Mouse (Mus musculus) lung, postnatal 10 days (tissue): ENCODE measurements at regions not wholly inside any gene's neighbourhood (a gene's known extent, or its start where the extent isn't known, plus 50 kb on each side); places are given as distances from the start of the nearest gene placed in this dataset.
A peak's percentile ranks its signal among the peaks of the same experiment; 100 is the strongest.

ENCODE experiments used
- DNase-seq: peaks from one replicate; pipeline ENCODE4 v3.0.0; 2021

DNA sequence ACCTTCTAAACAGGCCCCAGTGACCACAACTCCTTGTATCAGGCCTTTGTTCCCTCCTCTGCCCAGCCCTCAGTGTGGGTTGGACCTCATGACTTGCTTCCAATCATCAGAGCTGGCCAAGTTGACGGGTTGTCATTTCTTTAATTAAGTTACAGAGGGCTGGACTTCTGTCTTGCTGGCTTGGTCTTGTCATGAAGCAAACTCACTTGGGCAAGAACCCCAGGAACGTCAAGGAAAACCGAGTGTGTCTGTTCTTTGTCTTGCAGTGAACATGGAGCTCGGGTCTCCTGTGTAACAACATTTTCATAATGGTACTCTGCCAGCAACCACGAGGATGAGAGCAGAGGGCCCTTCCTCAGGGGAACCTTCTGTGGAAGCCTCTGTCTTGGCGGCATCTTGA lies 107.3 kb upstream of the Lrig1 start:
- DNase-seq = no peak

DNA sequence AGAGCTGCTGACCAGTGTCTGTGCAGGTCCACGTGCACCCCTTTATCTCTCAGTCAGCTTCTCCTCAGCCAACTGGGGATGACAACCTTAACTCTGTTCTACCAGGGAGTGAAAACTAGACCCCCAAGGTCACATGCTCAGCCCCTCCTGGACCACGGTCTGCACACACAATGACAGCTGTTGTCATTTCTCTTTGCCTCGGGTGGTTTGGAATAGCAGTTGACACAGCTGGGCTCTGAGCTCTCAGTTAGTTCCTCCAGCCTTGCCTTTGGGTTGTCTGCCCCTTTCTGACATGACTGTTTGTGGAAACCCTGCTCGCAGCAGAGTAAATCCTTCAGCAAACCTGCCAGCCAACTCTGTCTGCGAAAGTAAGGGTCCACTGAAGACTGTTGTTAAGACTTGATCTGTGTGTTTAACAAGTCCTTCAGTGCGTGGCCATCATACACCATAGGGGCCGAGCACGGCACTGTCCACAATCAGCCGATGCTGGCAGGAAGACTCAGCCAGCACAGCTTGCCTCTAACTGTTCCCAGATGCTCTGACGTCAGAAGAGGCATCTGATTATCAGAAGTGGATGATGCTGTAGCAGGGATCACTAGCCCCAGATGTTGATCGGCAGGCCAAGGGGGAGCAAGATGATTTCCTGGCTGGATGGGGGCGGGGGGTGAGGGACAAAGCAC lies 106.7 kb upstream of the Lrig1 start:
- DNase-seq = no peak

DNA sequence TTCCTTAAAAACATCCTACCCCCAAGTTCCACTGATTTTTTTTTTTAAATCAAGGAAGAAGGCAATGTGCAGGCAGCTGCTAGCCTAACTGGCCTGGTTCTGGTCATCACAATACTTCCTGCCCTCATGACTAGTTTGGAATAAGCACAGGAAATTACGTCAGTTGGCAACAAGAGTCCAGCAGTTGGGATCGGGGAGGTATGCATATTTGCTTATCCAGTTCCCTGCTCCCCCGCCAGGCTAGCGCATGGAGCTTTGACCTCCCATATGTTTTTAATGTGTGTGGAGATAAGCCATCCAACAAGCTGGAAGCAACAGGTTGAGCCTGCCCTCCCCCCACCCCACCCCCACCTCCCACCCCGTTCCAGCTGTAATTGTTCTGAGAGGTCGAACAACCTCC lies 105.7 kb upstream of the Lrig1 start:
- peak; percentile 51 for DNase-seq

DNA sequence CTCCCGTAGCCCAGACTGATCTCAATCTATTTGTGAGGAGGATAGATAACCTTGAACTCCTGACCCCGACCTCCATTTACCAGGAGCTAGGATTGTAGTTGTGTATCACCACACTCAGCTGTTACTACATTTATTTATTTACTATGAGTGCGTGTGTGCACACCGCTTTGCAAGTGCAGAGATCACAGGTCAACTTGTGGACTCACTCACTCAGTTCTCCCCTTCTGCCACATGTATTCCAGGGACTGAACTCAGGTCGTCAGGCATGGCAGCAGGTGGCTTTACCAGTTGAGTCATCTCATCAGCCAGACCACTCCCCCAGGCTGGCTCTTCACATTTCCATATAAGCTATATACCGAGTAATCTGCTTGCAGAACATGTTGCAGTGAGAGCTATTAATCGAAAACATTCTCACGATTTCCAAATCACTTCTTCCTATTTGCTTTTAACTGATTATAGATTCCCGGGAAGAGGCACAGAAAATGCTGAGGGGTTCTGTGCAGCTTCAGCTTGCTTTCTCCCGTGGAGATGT lies 104.4 kb upstream of the Lrig1 start:
- DNase-seq = no peak

DNA sequence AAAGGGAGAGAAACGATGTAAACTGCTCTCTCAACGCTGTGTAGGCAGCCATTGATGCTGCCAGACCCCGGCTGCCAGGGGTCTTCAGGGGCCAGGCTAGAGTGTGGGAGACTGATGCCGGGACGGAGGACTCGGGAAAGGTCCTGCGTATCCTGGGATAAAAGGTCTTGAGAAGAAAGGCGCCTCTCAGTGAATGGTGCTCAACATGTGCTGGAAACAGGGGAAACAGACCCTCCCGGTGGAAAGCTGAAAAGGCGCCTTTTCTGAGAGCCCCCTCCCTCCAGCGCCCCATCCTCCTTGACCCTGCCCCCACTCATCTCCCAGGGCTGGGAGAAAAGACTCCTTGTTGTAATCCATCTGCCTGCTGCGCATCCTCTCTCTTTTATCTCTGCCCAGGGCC lies 101.1 kb upstream of the Lrig1 start:
- DNase-seq = no peak

DNA sequence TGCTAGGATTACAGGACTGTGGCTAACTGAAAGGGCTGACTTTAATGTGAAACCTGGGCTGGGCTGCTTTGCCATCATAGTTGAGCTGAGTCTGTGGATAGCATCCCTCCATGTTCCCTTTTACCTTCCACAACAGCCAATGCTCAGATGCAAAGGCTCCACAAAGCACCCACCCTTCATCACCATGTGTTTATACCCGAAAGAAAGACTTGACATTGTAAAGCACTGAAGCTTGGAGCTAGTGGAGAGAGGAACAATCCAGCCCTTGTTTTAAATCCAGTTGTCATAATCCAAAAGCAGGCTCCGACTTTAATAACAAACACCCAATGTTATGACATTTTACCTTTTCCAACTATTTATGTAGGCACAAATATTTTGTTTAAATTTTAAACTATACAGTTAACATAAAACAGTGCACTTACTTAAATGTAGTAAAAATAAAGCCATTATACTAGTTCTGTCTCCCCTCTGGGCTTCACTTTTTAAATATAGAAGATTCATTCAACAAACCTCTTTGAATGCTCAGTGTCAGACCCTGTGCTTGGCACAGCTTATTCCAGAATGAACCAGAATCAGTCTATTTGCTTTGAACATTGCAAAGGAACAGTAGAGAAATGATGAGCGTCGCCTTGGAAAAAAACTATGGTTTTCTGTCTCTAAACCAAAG lies 98.7 kb upstream of the Lrig1 start:
- DNase-seq = no peak

DNA sequence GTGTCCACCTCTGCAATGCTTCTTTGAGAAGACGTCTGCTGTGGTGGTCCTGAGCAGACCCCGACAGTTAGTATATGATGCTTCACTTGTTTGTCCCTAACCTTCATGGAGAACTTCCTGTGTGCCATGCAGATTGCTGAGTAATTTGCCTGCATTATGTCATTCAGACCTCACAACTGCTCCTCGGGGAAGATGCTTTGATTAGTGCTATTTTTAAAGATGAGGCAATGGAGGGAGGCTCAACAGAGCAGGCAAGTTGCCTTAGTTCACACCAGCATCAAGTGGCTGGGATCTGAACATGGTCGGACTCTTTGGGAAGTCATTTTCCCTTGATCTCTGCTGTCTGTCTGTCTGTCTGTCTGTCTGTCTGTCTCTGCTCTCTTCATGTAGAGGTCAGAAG lies 95.5 kb upstream of the Lrig1 start:
- peak; percentile 19 for DNase-seq

DNA sequence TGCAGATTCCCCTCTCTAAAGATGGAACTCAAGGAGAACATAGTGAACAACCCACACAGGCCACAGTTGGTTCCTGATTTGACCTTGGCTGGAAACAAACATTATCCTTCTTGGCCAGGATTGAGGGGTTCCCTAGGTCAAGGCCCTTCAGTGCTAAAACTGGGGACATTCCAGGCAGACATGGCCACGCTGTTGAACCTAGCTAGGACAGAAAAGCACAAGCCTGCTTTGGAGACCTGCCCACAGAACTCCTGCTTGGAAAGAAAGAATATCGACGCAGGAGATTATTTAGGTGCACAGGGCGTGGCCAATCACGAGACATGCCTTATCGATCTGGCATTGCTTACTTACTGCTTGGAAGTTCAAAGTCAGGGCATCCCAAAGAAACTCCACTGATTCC lies 93.6 kb upstream of the Lrig1 start:
- no peak for DNase-seq

DNA sequence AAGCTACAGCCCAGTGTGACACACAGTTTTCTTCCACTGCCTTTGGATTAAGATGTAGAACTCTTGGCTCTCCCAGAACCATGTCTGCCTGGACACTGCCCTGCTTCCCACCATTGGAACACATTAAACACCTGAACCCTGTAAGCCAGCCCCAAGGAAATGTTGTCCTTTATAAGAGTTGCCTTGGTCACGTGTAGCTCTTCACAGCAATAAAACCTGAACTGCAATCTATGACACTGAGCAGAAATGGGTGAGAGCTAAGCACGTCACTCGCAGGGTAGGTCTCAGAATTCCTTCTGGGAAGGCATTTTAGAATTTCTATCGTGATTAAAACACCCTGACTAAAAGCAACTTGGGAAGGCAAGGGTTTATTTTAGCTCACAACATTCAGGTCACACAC lies 92.4 kb upstream of the Lrig1 start:
- no peak for DNase-seq

DNA sequence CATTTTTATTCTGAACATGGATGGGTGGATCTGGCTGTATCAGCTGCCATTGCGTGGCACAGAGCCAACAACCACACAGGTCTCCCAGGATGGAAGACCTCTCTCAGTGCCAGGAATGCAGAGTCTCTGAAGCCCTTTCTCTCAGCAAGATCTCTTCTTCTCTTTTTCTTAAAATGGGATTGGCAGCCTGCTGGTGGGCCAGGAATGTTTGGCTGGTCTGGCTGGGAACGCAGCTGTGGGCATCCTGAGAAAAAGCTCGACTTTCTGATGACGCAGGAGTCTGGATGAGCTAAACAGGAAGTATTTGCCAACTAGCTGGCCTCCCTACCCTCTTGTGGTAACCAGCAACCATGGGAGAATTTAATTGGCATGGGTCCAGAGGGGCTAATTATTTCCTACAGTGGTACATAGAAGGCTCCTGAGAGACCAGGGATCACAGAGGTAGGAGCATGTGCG lies 89.4 kb upstream of the Lrig1 start:
- no peak for DNase-seq

DNA sequence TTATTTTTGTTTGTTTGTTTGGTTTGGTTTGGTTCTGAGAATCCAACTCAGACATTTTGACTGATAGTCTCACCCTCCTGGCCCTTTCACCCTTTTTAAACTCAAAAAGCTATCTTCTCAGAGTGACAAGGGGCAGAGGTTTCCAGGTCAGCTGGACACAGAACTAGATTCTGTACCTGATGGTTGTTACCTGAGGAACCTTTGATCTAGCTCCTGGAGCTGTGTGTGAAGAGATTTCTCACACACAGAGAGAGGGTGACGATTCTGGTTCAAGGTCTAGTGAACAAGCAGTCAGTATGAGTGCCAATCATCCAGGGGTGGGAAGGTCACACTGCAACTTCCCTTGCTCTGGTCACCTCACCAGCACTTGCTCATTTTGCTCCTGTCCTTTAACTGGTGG lies 83.5 kb upstream of the Lrig1 start:
- no peak for DNase-seq

DNA sequence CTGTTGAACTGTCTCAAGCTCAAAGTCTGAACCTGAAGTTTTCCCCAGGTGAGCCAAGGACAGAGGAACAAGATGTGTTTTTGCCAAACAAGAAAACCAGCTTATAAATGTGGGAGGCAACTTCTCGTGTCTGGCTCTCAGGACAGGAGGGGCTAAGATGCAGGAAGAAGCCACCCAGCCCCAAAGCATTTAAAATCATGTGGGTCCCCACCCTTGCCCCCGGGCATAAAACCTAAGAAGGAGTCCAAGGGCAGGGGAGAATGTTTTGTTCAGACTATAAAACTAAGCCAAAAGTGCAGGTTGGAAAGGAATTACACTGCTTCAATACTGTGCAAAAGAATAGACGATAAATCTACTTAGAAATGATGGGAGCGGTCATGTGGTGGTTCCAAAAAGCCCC lies 80.7 kb upstream of the Lrig1 start:
- no peak for DNase-seq

DNA sequence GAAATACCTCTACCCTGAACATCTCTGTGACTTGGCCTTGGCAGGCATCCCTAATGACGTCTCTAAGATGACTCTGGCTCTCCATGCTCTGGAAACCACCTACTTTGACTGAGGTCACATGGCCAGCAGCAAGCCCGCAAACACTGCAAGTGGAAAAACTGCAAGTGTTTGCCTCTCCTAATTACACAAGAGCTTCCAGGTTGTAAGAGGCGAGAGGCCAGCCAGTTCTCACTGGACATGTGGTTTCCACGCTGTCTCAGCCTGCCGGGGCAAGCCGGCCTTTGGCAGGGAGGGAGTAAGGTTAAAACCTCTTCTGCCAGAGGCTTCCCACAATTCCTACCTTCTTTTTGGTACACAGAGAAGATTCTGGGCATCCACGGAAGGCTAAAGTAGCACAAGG lies 79.9 kb upstream of the Lrig1 start:
- peak; percentile 73 for DNase-seq

DNA sequence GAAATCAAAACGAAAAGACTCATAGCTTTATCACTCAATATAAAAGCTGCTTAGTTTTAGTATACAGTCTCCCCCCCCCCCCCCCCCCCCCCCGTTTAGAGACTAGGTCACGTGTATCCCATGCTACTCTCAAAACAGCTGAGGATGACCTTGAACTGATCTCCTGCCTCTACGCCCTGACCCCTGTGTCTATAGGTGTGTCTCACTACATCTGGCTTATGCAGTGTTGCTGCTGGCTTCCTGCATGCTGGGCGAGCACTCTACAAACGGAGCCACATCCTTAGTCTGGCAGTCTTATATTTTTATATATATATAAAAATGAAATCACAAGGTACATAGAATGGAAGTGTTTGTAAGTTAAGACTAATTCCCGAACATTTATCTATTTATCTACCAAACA lies 79.3 kb upstream of the Lrig1 start:
- no peak for DNase-seq

DNA sequence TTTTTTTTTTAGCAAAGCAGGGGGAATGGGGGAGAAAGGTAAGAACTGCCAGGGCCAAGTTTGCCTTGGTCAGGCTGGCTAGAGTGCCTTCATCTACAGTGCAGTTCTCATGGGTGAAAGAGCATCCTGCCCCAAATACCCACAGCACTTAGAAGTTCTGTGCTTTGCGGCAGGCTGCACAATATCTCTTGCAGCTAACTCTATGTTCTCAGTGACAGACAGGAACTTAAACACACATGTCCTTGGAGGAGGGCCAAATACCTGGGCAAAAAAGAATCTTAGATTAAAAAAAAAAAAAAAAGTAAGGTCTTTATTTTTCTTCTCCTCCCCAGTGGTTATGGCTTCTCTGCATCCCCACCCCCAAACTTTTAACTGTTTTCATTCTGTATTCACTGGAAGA lies 78.8 kb upstream of the Lrig1 start:
- DNase-seq = no peak

DNA sequence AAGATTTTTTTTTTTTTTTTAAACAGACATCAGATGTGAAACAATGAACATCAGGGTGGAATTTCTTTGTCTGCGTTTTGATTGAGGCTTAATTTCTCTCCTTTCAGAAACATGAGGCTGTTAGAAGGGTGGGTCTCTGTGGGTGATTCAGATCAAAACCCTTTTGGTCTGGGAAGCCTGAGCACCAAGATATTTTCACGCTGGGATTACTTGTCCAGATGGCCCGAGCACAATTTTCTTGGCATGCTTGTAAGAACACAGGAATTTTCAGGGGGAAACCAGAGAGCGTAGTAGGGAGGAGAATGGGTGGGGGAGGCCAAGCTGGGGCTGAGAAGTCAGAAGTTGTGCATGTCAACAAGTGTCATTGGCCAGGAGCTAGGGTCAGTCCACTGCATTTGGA lies 76.6 kb upstream of the Lrig1 start:
- no peak for DNase-seq

DNA sequence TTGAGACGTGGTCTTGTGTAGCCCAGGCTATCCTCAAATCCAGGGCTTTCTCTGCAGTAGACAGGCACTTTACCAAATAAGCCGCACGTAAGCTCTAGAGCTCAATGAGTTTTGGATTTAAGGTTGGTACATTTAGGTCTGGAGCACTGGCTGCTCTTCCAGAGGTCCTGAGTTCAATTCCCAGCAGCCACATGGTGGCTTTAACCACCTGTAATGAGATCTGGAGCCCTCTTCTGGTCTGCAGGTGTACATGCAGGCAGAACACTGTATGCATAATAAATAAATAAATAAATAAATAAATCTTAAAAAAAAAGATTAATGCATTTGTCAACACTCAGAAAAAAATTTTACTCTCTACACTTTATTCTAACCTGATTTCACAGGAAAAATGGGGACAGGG lies 74.9 kb upstream of the Lrig1 start:
- no peak for DNase-seq

DNA sequence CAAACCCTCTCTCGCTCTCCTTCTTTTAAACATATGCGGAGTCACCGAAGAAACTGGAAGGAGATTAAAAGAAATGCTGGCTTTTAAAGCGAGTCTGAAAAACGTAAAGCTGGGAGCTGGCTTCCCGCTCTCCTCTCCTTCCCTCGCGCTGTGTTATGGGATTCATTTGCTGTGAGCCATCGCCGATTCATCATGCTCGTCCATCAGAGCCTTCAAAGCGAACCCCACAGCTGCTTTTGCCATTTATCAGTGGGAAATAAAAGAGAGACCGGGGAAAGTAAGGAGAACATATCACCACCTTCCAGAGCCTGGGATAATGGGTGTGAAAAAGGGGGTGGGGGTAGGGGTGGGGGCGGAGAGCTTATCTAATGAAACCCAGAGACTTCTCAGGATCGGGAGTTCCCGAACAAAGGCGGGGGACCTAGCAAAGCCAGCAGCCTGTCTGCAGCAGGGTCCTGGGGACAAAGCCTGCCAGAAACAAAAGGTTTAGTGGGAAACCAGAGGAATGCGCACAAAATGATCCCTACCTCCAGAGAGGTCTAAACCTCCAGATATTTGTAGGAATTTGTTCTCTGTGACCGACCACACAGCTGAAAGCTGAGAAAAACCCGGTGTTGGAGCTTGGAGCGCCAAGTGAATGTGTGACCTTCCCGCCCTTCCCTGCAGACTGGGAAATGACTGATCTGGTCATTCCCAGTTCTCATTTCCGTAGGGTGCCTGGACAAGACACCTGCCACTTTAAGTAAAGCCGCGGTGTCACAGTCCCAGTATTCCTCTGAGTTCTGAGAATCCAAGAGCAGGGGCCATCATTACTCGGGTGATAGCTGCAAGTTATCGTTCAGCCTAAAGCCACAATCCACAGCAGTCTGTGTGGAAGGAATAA lies 73.9 kb upstream of the Lrig1 start:
- DNase-seq = peak; percentile 13

DNA sequence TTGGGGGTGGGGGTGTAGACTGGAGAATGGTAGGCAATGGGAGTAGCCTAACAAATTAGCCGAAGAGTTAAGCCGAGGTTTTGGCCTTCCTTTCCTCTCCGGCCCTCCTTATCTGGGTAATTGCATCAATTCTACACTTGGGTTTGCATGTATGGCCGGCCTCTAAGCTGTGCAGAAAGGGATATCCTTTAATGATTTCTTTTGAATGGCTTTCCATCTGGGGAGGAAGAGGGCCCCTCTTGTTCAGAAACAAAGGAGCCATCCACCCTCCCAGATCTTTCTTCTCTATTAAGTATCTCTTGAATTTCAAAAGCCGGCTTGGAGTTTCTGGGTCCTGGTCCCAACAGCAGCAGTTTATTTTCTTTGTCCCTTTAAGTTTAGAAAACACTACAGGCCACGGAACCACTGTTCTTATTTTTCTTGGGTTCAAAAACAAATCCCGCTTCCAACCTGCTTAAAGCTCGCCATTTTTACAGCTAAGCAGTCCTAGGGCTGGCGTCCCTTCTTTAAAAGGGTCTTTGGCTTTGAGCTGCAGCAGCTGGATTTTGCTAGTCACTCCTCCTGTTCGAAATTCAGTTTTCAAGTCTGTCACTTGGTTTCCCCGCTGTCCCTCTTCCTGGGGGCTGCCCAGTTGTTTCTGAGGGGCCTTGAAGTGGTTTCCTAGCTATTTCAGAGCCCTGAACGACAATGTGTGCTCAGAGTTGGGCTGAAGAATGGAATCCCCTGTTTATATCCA lies 73.1 kb upstream of the Lrig1 start:
- DNase-seq = no peak

DNA sequence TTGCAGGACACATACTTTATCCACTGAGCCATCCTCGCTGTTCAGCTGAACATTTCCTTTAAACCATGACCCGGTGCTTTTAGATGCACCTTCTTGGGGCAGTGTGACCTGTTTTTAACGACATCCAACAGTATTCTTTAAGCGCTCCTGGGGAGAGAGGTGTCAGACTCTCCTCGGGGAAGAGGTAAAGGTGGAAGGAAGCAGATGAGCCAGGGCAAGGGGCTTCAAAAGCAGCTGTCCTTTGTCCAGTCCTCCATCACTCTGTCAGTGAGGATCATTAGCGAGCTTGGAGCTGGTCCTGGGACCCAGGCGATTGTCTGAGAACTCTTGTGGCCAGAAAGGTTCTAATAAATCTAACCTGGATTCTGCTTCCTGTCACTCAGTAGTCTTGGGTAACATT lies 72.4 kb upstream of the Lrig1 start:
- no peak for DNase-seq

DNA sequence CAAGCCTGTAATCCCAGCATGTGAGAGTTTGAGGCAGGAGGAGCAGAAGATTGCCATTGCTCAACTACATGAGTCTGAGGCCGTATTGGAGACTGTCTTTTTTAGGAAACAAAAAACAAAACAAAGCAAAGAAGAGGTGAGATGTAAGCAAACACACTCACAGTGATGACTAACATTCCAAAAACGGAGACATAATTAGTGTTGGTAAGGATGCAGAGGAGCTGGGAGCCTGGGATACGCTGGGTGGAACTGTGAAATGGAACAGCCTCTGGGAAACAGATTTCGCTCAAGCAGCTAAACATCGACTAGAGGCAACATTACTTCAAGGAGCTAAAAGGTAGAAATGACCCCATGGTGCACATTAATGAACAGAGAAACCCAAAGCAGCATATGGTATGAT lies 68.3 kb upstream of the Lrig1 start:
- no peak for DNase-seq

DNA sequence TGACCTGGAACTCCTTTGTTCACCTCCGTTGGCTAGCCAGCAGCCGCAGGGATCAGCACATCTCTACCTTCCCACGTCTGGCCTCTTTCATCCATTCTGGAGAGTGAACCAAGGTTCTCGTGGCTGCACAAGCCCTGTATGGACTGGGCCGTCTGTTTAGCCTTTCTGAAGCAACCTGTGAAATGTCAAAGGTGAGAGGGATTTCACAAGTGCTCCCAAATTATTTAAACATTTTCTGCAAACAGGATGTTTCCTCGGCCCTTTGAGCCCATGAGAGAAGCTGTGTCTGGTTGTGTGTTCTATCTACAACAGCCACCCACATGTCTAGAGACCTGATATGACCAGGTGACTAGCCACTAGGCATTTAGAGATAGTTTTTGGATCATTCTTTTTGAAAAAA lies 65.8 kb upstream of the Lrig1 start:
- DNase-seq = no peak

DNA sequence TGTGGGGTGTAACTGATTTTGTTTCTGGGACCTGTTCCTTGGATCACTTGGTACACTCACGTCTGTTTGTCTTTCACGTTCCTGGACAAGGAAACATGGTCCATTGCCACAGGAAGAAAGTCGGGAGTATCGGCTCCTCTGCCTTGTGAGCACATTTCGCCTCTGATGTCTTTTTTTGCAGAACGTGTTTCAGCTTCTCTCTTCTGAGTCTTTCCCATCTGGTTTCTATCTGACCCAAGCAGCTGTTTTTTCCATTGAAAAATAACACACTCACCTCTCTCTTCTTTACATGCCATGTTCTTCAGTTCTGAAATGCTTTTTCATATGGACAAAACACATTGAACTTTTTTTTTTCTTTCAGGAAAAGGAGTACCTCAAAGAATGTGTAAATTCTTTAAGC lies 61.4 kb upstream of the Lrig1 start:
- DNase-seq = no peak
